Mouse (Mus musculus) layer of hippocampus, adult 11-12 months (tissue): ENCODE measurements around the gene Slain1.
A peak's percentile ranks its signal among the peaks of the same experiment; 100 is the strongest.

ENCODE experiments used
- DNase-seq: peaks from one replicate; pipeline ENCODE4 v3.0.0; 2022; ENCODE audit warnings: low spot score

Slain1 gene

DNA sequence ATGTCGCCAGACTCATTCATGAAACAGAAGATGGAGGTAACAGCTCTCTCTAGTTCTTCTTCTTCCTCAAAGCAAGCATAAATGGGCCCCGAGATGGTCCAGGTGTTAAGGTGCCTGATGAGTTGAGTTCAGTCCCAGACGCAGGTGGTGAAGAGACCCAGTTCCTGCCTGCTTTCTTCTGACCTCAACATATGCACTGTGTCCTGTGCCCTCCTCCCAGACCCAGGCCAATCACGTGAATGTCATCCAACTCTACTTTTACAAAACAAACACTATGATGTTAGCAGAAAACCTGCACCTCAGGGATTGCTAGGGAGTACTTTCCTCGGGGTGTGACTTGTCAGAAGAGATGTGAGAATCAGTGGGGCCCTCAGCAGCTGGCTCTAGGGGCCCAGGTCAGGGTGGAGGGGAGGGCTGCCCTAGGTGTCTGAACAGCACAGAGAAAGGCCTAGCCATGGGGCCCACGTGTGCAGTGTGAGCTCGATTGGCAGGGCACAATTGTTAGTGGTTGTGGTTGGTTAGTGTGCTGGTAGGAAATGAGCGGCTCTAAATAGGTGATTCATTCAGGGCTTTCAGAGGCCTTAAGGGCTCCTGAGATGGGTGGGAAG is 16.4 kb downstream of the Slain1 start:
- DNase-seq, result no peak

GRCm38 (mm10) chr14:103667036-103667435 is 17.0 kb downstream of the Slain1 start:
- DNase-seq, result no peak

DNA sequence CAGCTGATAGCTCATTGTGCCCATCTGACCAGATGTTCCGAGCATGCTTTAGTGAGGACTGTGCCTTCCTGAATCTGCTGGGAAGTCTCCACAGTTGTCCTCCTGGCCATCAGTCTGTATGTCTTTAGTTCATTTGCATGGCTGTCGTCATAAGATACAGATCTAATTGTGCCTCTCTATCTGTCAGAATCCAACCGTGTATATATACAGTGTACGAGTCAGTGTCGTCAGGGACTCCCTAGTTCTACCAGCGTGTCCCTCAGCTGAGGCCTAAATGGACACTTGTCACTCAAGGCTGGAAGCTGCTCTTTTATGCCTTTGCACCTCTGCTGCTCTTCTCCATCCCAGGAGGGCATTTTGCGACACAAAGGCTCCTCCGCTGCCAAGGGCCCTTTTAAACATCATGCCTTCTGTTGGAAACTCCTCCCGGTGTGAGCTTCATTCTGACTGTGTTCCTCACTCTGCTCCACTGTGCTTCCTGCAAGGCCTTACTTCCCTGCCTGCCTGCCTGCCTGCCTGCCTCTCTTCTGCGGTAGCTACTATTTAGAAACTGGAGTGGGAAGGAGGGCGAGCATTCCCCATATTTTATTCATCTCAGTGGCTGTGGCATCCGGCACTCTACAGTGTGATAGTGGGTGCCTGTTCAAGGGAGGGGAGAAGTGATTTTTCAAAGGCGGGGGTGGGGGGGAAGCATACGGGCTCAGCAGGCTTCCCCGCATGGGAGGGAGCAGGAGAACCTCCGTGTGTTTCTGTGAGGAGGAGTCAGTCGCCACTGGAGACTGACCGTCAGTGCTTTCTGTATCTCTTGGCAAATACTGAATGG is 29.6 kb downstream of the Slain1 start:
- DNase-seq, result no peak

- DNase-seq, result no peak
Measured at GRCm38 (mm10) chr14:103680285-103680819, 30.3 kb downstream of the Slain1 start.

GRCm38 (mm10) chr14:103682633-103683390 is 32.8 kb downstream of the Slain1 start:
- peak; percentile 68 for DNase-seq

DNA sequence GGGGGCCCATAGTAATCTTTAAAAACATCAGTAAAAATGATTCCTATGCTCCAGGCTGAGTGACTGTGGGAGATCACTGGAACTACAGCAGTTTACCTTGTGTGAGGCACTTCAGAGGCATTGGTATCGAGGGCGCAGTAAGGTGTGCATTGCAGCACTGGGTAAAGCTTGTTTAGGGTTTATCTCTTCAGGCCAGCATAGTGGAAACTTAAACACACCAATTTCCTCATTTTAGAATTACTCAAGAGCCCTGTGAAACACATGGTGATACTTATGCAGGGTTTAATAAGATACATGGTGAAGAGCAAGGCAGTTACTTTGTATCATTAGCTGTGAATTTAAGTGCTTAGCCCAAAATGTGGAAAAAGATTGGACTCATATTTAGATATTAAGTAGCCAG is 37.0 kb downstream of the Slain1 start:
- DNase-seq, result no peak

- DNase-seq, result peak; percentile 67
Measured at GRCm38 (mm10) chr14:103694295-103694694, 44.3 kb downstream of the Slain1 start.

- no peak for DNase-seq
Measured at GRCm38 (mm10) chr14:103695620-103696019, 45.6 kb downstream of the Slain1 start.

DNA sequence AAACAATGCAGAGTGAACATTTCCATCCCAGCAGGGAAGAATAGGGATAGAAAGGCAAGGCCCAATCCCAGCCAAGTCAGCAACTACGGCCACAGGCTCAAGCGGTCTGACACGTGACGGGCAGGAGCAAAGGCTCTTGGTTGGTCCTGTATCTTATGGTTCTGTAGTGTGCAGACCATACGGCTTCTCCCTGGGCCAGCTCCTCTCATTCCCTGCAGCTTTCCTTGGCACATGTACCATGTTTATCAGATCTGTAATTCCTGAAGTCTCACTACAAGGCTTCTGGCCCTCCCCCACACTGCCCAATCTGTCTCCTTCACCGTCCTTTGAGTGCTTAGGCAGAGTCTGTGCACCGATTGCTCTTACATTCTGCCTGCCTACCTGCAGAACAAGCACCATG is 47.1 kb downstream of the Slain1 start:
- no peak for DNase-seq

GRCm38 (mm10) chr14:103699308-103699707 is 49.3 kb downstream of the Slain1 start:
- no peak for DNase-seq

- no peak for DNase-seq
Measured at GRCm38 (mm10) chr14:103702516-103702915, 52.5 kb downstream of the Slain1 start.

DNA sequence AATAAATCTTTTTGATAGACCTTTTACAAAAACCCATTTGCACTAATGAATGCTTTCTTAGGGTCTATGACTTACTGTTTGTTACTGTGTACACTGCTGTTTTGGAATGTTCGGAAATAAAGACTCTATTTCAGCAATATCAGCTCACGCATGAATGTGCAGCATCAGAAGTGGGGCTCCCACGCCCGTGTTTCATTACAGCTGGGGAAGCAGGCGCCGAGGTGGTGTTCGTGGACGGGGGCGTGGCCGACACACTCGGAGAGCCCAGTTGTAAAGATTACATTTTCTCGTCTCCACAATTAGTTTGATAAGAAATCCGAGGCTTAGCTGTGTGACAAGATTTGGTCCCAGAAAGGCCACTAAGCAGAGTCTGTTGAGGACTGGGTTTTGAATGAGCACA is 54.7 kb downstream of the Slain1 start:
- no peak for DNase-seq

DNA sequence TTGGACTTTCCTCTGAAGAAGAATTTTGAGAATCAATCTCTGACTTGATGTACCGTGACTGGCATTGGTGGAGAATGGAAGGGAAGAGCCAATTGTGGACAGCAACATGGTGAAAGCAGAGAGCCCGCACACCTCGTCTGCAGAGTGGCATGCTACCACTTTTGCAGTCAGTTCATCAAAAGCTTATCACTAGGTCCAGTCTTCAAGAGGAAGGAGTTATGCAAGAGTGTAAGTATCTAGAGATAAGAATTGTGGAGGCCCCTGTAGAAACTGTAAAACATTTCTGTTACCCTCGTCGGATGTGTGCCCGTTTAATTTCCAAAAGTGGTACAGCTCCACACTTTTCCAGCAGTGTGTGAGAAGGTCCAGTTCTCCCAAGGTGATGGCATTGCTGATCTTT is 56.3 kb downstream of the Slain1 start:
- no peak for DNase-seq

DNA sequence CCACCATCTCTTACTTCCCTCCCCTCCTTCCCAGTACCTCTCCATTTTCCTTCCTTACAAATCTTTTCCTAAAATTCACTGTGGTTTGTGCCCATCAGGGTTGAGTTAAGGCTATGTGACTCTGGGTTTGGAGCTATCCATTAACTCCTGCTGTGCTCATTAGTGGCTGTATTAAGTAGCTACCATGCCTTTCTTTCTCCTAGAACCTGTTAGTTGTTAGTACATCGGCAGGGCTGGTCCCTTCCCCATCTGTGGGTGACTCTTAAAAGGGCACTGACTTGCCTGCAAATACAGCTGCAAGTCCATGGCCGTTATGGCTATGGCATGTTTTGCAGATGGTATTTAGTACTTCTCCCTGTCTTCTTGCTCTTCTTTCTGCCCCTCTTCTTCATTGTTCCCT is 58.6 kb downstream of the Slain1 start:
- no peak for DNase-seq

DNA sequence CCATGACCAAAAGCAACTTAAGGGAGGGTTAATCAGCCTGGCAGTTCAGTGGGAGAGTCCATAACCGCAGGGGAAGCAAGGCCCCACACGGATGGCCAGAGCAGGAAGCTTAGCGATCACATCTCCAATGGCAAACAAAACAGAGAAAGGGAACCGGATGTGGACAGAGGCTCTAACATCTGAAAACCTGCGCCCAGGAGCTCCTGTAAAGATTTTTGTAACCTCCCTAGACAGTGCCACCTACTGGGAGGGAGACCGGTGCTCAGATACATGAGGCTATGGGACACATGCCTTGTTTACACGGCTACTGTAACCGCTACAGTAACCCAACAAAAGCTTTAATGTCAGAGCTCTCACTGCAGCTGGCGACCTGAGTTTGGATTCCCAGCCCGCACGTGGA is 59.2 kb downstream of the Slain1 start:
- no peak for DNase-seq

DNA sequence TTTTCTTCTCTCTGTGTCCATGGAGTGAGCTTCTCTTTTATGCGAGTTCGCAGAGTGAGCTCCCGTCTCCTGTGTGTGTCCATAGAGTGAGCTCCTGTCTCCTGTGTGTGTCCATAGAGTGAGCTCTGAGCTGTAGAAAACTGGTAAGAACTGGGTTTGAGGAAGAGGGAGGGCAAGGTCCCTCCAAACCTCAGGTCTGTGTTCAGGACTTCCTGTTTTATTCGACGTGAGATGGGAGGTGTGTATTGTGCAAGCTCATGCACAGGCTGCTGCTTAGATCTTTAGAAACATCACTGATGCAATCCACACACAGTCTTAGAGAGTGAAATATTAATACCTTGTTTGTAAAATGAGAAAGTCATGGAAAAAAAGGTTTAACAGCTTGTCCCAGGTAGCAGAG is 63.0 kb downstream of the Slain1 start:
- DNase-seq, result no peak

DNA sequence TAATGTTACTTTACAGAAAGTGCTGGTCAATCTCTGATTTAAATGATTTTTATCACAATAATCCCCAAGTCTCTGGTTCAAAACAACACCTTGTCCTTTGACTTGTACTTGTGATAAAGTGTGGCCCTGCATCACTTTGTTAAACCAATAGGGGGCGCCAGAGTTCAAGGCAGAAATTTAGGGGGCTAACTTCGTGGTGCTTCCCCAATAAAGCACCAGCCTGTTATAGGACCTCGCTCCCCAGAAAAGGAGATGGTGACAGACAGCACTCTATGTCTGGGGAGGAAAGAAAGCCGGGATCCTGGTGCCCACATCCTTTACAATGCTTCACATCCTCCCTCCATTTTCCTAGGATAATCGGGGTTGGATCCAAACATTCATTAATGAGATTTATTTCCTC is 67.5 kb downstream of the Slain1 start:
- DNase-seq, result peak; percentile 38

- DNase-seq, result no peak
Measured at GRCm38 (mm10) chr14:103717979-103718378, 68.0 kb downstream of the Slain1 start.

DNA sequence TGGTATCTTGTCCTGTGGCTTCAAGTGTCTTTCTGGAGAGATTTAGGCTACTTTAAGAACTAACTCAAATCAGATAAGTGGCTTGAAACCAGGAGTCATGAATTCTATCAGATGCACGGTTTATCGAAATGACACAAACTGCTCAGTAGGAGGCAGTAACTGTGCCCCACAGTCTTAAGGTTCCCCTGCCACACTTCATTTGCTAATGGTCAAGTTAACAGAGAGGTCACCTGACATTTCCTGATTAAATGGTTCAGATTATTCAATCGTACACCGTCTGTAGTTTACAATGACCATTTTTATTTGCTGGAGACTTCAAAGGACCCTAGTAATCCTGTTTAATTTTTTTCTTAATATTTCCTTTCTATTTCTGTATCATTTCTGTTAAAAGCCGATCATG is 68.4 kb downstream of the Slain1 start:
- no peak for DNase-seq

DNA sequence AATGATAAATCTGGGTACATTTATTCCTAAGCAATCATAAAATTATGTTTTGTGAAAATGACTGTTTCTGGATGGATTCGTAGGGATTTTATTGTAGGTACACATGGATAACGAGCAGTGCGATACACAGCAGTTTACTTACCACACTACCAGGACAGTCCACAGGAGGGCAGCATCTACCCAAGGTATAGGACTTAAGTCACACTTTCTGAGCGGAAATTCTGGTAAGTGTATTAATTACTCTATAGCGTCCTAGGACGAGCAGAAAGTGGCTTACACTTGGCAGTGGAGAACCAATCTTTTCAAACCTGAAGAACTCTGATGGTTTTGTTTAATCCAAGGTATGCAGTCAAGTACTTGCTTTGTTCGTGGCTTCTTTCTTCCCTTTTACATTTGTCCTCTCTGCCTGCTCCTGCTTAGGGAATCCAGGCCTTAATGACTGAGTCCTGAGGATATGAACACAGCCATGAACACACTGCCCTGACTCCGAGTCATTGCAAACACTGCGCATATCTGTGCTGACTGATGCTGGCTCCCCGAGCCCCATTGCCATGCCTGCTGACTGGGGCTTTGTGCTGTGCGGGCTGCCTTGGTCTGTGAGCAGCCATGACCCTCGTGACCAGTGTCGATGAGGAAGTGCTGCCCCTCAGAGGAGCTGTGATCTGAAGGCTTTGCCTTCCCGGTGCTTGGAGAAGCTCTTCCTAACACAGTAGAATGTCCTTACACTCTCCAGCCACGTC is 69.0 kb downstream of the Slain1 start:
- peak; percentile 90 for DNase-seq

DNA sequence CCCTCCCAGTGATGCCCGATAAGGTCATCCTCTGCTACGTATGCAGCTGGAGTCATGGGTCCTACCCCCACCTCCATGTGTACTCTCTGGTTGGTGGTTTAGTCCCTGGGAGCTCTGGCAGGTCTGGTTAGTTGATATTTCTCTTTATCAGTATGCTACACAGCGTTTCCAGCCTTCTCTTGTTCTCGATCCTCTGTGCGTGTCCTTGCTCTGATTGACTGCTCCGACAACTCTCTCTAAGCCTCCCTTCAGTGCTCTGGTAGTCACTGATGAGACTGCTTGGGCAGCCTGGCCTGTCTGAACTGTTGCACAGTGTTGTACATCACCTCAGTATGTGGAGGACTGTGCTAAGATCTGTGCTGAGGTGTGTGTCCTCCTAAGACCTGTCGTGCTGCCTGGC is 70.1 kb downstream of the Slain1 start:
- no peak for DNase-seq
